Mouse (Mus musculus) CH12.LX (cell line): Measurements from ENCODE around the gene Kptn. TPM values are rescaled to one million over a fixed set of nuclear protein-coding genes. Genes with fewer than 3 reads are reported as not detected.

Source experiments
- DNase-seq: peaks from one replicate; pipeline ENCODE4 v3.0.0-alpha.2; 2013; ENCODE audit errors: extremely low read depth
- H3K27ac ChIP-seq: 2 replicates; pipeline ENCODE4 v1.5.1; 2012; ENCODE audit warnings: low read depth, mild to moderate bottlenecking, control low read depth, moderate library complexity; ENCODE audit not compliant: insufficient read depth
- H3K27me3 ChIP-seq: replicated peaks from 2 replicates; pipeline ENCODE3; 2012; ENCODE audit warnings: inconsistent platforms
- H3K36me3 ChIP-seq, 2 experiments: replicated peaks in 1 of 2; 2 replicates each; pipeline versions ENCODE3 to v1.6.1; 2012; ENCODE audit warnings: inconsistent platforms in 1 of 2, low read length in 1 of 2, mild to moderate bottlenecking in 1 of 2, mixed read lengths in 1 of 2, moderate library complexity in 1 of 2; ENCODE audit not compliant: control insufficient read depth in 1 of 2, insufficient read depth in 1 of 2
- H3K4me1 ChIP-seq, 2 experiments: 2 replicates each; pipeline ENCODE4 v1.6.1; 2012; ENCODE audit warnings: inconsistent platforms in 1 of 2, moderate library complexity in 1 of 2; ENCODE audit not compliant: insufficient read depth in 2 of 2, control insufficient read depth in 1 of 2
- H3K4me2 ChIP-seq: 2 replicates; pipeline ENCODE4 v1.6.1; 2012; ENCODE audit warnings: low read depth, mild to moderate bottlenecking, control low read depth; ENCODE audit not compliant: poor library complexity, insufficient read depth, severe bottlenecking
- H3K4me3 ChIP-seq, 3 experiments: fragments of 150-350 bp in 1 of 3; sonication (generic) in 1 of 3; replicated peaks in 1 of 3; 2 replicates each; pipeline versions ENCODE3 to v1.5.1; 2011 to 2012; ENCODE audit warnings: low read depth in 2 of 3, low read length in 2 of 3, mild to moderate bottlenecking in 2 of 3, moderate library complexity in 2 of 3, control low read depth in 1 of 3, improper control_type of control experiment in 1 of 3, inconsistent platforms in 1 of 3, mixed read lengths in 1 of 3; ENCODE audit not compliant: poor library complexity in 1 of 3
- H3K79me2 ChIP-seq: replicated peaks from 2 replicates; pipeline ENCODE4 v1.6.1; 2012; ENCODE audit warnings: mild to moderate bottlenecking, moderate library complexity; ENCODE audit not compliant: control insufficient read depth, poor library complexity, insufficient read depth, severe bottlenecking; ENCODE audit errors: extremely low read depth
- H3K9ac ChIP-seq: 2 replicates; pipeline ENCODE4 v1.6.1; 2012; ENCODE audit warnings: low read depth, mild to moderate bottlenecking, control low read depth, moderate library complexity; ENCODE audit not compliant: insufficient read depth
- H3K9me3 ChIP-seq: replicated peaks from 2 replicates; pipeline ENCODE3; 2012; ENCODE audit warnings: low read length, inconsistent platforms, mixed read lengths
- CHD2 ChIP-seq: IDR thresholded peaks from 2 replicates; pipeline ENCODE4 v1.6.1; 2011; ENCODE audit warnings: low read length, improper control_type of control experiment
- GABPA ChIP-seq: IDR thresholded peaks from 2 replicates; pipeline ENCODE4 v1.6.1; 2012; ENCODE audit warnings: low read depth, low read length, improper control_type of control experiment, inconsistent platforms; ENCODE audit not compliant: insufficient replicate concordance
- HCFC1 ChIP-seq: IDR thresholded peaks from 2 replicates; pipeline ENCODE4 v1.6.1; 2012; ENCODE audit warnings: low read depth, mild to moderate bottlenecking, inconsistent platforms, low read length, improper control_type of control experiment
- JUN ChIP-seq: IDR thresholded peaks from 2 replicates; pipeline ENCODE4 v1.6.1; 2011; ENCODE audit warnings: low read depth, mild to moderate bottlenecking, low read length, improper control_type of control experiment, moderate library complexity; ENCODE audit not compliant: insufficient read depth
- JUND ChIP-seq: conservative IDR thresholded peaks from 2 replicates; pipeline ENCODE4 v1.6.1; 2011; ENCODE audit warnings: low read depth, low read length, improper control_type of control experiment
- KAT2A ChIP-seq: IDR thresholded peaks from 2 replicates; pipeline ENCODE4 v1.6.1; 2012; ENCODE audit warnings: low read length, improper control_type of control experiment, inconsistent platforms; ENCODE audit not compliant: insufficient replicate concordance
- MAX ChIP-seq: IDR thresholded peaks from 2 replicates; pipeline ENCODE4 v1.6.1; 2011; ENCODE audit warnings: low read length, improper control_type of control experiment
- MAZ ChIP-seq: IDR thresholded peaks from 2 replicates; pipeline ENCODE4 v1.6.1; 2012; ENCODE audit warnings: low read depth, mild to moderate bottlenecking, inconsistent platforms, low read length, improper control_type of control experiment, moderate library complexity
- MXI1 ChIP-seq: IDR thresholded peaks from 2 replicates; pipeline ENCODE4 v1.6.1; 2011; ENCODE audit warnings: mild to moderate bottlenecking, low read depth, low read length, improper control_type of control experiment
- POLR2A ChIP-seq: IDR thresholded peaks from 2 replicates; pipeline ENCODE4 v1.6.1; 2011; ENCODE audit warnings: low read depth, mild to moderate bottlenecking, improper control_type of control experiment, low read length
- POLR2AphosphoS2 ChIP-seq: IDR thresholded peaks from 2 replicates; pipeline ENCODE4 v1.6.1; 2011; ENCODE audit warnings: low read depth, low read length, improper control_type of control experiment
- RCOR1 ChIP-seq: conservative IDR thresholded peaks from 2 replicates; pipeline ENCODE4 v1.6.1; 2012; ENCODE audit warnings: low read depth, mild to moderate bottlenecking, inconsistent platforms, low read length, improper control_type of control experiment
- SMC3 ChIP-seq: IDR thresholded peaks from 2 replicates; pipeline ENCODE4 v1.6.1; 2011; ENCODE audit warnings: low read depth, low read length, improper control_type of control experiment
- TCF12 ChIP-seq: IDR thresholded peaks from 2 replicates; pipeline ENCODE4 v1.6.1; 2014; ENCODE audit warnings: low read depth, mild to moderate bottlenecking, inconsistent platforms, low read length, improper control_type of control experiment
- USF1 ChIP-seq: IDR thresholded peaks from 2 replicates; pipeline ENCODE4 v1.6.1; 2014; ENCODE audit warnings: low read depth, mild to moderate bottlenecking, inconsistent platforms, low read length, improper control_type of control experiment
- ZC3H11A ChIP-seq: IDR thresholded peaks from 2 replicates; pipeline ENCODE4 v1.6.1; 2012; ENCODE audit warnings: low read depth, mild to moderate bottlenecking, inconsistent platforms, low read length, improper control_type of control experiment
- ZMIZ1 ChIP-seq: IDR thresholded peaks from 2 replicates; pipeline ENCODE4 v1.6.1; 2012; ENCODE audit warnings: low read depth, mild to moderate bottlenecking, inconsistent platforms, low read length, improper control_type of control experiment
- dilution Hi-C: fragments of 300-500 bp; cut with MboI; formaldehyde crosslinking; loops from 2 replicates; pipeline ENCODE4 v1.14.3; 2020; ENCODE audit warnings: low sequenced_read_pairs; ENCODE audit not compliant: extremely low pct_unique_long_range_greater_than_20kb, extremely low pct_ligation_motif_present
- in situ Hi-C: fragments of 300-500 bp; cut with MboI; formaldehyde crosslinking; loops from 3 replicates; pipeline ENCODE4 v1.14.3; 2019; ENCODE audit warnings: low sequenced_read_pairs, low pct_ligation_motif_present, low pct_unique_long_range_greater_than_20kb, mixed read lengths
- polyA plus RNA-seq: library from polyadenylated mRNA; unstranded; fragments of >175 nt; gene quantifications from 2 replicates; pipeline ENCODE4 v1.2.1, GENCODE M21; 2012; ENCODE audit warnings: low read depth; ENCODE audit not compliant: insufficient read length
- total RNA-seq, 2 experiments: library from RNA; depleted of rRNA; stranded (reverse); fragments of 300-350 nt in 1 of 2; fragments of >200 nt in 1 of 2; gene quantifications; 2 replicates each; pipeline ENCODE4 v1.2.3; 2012 to 2014

Gene Kptn
- total and polyA plus RNA-seq, 3 experiments = 14.5 to 25.4 (median 17.5) TPM

DNA sequence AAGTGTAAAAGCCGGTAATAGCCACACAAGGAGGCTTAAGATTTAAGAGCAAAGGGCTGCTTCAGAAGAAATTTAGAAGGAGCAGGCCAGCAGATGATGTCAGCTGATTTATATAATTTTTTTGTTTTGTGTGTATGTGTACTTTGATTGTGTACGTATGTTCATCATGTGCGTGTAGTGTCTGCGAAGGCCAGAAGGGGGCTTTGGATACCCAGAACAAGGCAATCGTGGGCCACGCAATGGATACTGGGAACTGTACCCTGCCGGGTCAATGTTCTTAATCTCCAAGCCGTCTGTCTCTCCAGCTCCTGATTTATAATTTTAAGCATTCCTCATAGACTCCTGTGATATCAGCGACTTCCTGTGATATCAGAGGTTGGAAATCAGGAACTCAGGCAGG, 41.6 kb downstream of the Kptn start:
- dilution Hi-C loops (loop anchor here (25.0 kb wide), 1 partner anchor 199 kb away; the partner anchor contains the start of gene Ehd2), in situ Hi-C loops (no loop called here)
- Histone ChIP-seq H3K9ac (no peak overlapping the region), H3K4me2 (no peak overlapping the region), H3K79me2 (no peaks in the 10 kb centered on the region), H3K4me1 (peaks cover 6 to 13% of the 10 kb centered on the region in 2 experiments), H3K4me3 (no peak overlapping the region), H3K36me3 (no peaks in the 10 kb centered on the region), H3K27ac (no peak overlapping the region), H3K9me3 (peaks cover 13% of the 10 kb centered on the region), H3K27me3 (peaks cover 24% of the 10 kb centered on the region)
- no peak for TF ChIP-seq SMC3
- no peak for TF ChIP-seq ZMIZ1
- TF ChIP-seq USF1 = no peak
- TF ChIP-seq POLR2A = no peak
- no peak for TF ChIP-seq JUN
- no peak for TF ChIP-seq JUND
- TF ChIP-seq POLR2AphosphoS2 = no peak
- no peak for DNase-seq

DNA sequence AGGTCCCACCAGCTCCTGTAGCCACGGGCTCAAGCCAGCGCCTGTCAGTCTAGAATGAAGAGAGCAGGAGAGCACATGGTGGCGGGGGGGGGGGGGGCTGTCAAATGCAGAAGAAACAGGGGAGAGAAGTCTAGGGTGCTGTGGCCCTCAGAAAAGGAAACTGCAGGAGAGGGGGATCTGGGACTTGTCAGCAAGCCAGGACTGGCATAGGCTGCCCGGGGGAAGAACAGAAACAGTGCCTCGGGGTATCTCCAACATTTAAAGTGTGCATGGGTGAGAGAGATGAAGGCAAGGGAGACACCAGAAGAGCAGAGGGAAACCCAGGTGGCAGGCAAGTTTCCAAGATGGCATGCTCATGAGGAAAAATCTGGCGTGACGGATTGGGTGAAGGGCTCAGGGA, 42.3 kb downstream of the Kptn start:
- no peak for DNase-seq
- no peak overlapping the region for H3K4me3 ChIP-seq
- no peak overlapping the region for H3K27ac ChIP-seq
- H3K27me3 ChIP-seq = peaks cover 24% of the 10 kb centered on the region
- no peaks in the 10 kb centered on the region for H3K79me2 ChIP-seq
- no peak overlapping the region for H3K4me2 ChIP-seq
- peaks cover 10% of the 10 kb centered on the region for H3K9me3 ChIP-seq
- no peaks in the 10 kb centered on the region for H3K36me3 ChIP-seq
- in situ Hi-C loops = no loop called here
- dilution Hi-C loops = loop anchor here (25.0 kb wide), 1 partner anchor 200 kb away; the partner anchor contains the start of gene Ehd2
- H3K4me1 ChIP-seq = peaks cover 4 to 6% of the 10 kb centered on the region in 2 experiments
- no peak for TF ChIP-seq MAX
- no peak for TF ChIP-seq MXI1
- no peak for TF ChIP-seq GABPA
- TF ChIP-seq KAT2A = no peak
- TF ChIP-seq TCF12 = no peak
- TF ChIP-seq MAZ = no peak
- no peak for TF ChIP-seq JUN
- no peak for TF ChIP-seq ZC3H11A
- TF ChIP-seq POLR2A = no peak
- TF ChIP-seq RCOR1 = no peak
- TF ChIP-seq CHD2 = no peak
- no peak for TF ChIP-seq HCFC1
- no peak overlapping the region for H3K9ac ChIP-seq
